Mouse (Mus musculus) thymus, adult 18-20 months (tissue): ENCODE results near the gene Med15.

ENCODE experiments used
- DNase-seq, 2 experiments: peaks; one replicate each; pipeline ENCODE4 v3.0.0; 2022; ENCODE audit warnings: mixed read lengths in 2 of 2

Gene Med15

GRCm38 (mm10) chr16:17611383-17611782 is 121.3 kb downstream of the Med15 start:
- no peak for DNase-seq

- no peak for DNase-seq
Observed at GRCm38 (mm10) chr16:17605684-17606083, 127.0 kb downstream of the Med15 start.

GRCm38 (mm10) chr16:17604941-17605340 is 127.8 kb downstream of the Med15 start:
- DNase-seq: no peak
